Mouse (Mus musculus) ES-E14 (cell line): ENCODE data around the gene Chrna10.

ENCODE experiments used
- HCFC1 ChIP-seq: IDR thresholded peaks from 2 replicates; pipeline ENCODE4 v1.6.1; 2012; ENCODE audit warnings: low read length, inconsistent platforms, borderline replicate concordance; ENCODE audit not compliant: insufficient read depth
- MAFK ChIP-seq: IDR thresholded peaks from 2 replicates; pipeline ENCODE4 v1.6.1; 2014; ENCODE audit warnings: mild to moderate bottlenecking, low read depth, low read length, inconsistent platforms; ENCODE audit not compliant: insufficient read depth

DNA sequence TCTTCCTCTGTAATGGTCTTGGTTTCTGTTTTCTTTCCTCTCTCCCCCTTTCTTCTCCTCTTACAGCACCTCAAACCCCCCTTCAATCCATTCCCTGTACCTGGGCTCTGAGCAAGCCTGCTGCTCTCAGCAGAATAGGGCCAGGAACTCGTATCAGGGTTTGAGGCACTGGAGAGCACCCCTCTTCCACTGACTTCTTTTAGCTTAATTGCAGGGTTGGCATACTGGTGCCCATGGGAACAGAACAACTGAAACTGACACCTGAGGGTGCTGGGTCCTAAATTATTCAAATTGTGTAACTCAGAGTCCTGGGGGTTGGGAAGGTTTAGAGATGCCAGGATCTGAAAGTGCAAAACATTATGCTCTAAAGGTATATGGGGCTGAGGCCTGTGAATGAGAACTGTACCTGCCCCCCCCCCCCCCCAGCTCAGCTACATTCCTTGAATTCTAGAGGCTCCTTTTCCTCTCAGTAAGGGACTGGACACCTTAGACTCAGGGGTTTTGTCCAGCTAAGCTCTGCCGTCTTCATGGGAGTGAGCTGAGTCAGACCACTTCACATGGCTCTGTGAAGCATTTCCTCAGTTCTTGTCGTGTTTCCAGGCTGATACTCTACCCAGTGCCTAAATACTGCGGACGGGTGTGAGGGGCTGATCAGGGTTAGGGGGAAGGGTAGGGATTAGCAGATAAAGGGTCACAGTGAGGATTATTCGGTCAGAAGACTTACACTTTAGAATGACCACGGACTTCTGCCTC is at the start of gene Chrna10:
- no peak for TF ChIP-seq HCFC1
- no peak for TF ChIP-seq MAFK
